Mouse (Mus musculus): ENCODE results near the gene Fermt3.
"Not testable (repeated sequence)": the region's sequence is repeated elsewhere in the genome, so short reads cannot be mapped to it uniquely, and the experiment has no call there.

Gene Fermt3

GRCm38 (mm10) chr19:7019191-7019590 is at the start of gene Fermt3:
TSS of gene Fermt3 (minus strand) at chr19:7019469.
- DNase-seq (ENCODE audit: low read depth, low spot score), result peak; percentile 47

- DNase-seq (ENCODE audit: low read depth, low spot score), result no peak
These were observed 48.9 kb upstream of the Fermt3 start for GRCm38 (mm10) chr19:7068136-7068535.

GRCm38 (mm10) chr19:7067344-7068050 is 48.2 kb upstream of the Fermt3 start:
- DNase-seq (ENCODE audit: low read depth, low spot score), result no peak

- no peak for DNase-seq (ENCODE audit: low read depth, low spot score)
These were observed 47.6 kb upstream of the Fermt3 start for GRCm38 (mm10) chr19:7066828-7067342.

- no peak for DNase-seq (ENCODE audit: low read depth, low spot score)
These were observed 47.0 kb upstream of the Fermt3 start for GRCm38 (mm10) chr19:7066034-7066827.

GRCm38 (mm10) chr19:7064571-7064970 is 45.3 kb upstream of the Fermt3 start:
- DNase-seq (ENCODE audit: low read depth, low spot score), result peak; percentile 72

GRCm38 (mm10) chr19:7062916-7063315 is 43.6 kb upstream of the Fermt3 start:
- DNase-seq (ENCODE audit: low read depth, low spot score), result no peak

GRCm38 (mm10) chr19:7062110-7062509 is 42.8 kb upstream of the Fermt3 start:
- no peak for DNase-seq (ENCODE audit: low read depth, low spot score)

GRCm38 (mm10) chr19:7058541-7058940 is 39.3 kb upstream of the Fermt3 start:
- DNase-seq (ENCODE audit: low read depth, low spot score), result no peak

- peak; percentile 92 for DNase-seq (ENCODE audit: low read depth, low spot score)
These were observed 38.5 kb upstream of the Fermt3 start for GRCm38 (mm10) chr19:7057722-7058207.

GRCm38 (mm10) chr19:7057126-7057721 is 38.0 kb upstream of the Fermt3 start:
- no peak for DNase-seq (ENCODE audit: low read depth, low spot score)

GRCm38 (mm10) chr19:7056248-7057087 is 37.2 kb upstream of the Fermt3 start, which contains the start of gene Macrod1:
TSS of gene Macrod1 (plus strand) at chr19:7056810.
- peak; percentile 93 for DNase-seq (ENCODE audit: low read depth, low spot score)

GRCm38 (mm10) chr19:7055173-7055572 is 35.9 kb upstream of the Fermt3 start:
- DNase-seq (ENCODE audit: low read depth, low spot score), result peak; percentile 67

GRCm38 (mm10) chr19:7054772-7055171 is 35.5 kb upstream of the Fermt3 start:
- peak; percentile 63 for DNase-seq (ENCODE audit: low read depth, low spot score)

- not testable (repeated sequence) for DNase-seq (ENCODE audit: low read depth, low spot score)
These were observed 34.1 kb upstream of the Fermt3 start for GRCm38 (mm10) chr19:7053382-7053781.

GRCm38 (mm10) chr19:7044706-7045105 is 25.4 kb upstream of the Fermt3 start:
- no peak for DNase-seq (ENCODE audit: low read depth, low spot score)

- DNase-seq (ENCODE audit: low read depth, low spot score), result no peak
These were observed 25.0 kb upstream of the Fermt3 start for GRCm38 (mm10) chr19:7044279-7044678.

- DNase-seq (ENCODE audit: low read depth, low spot score), result no peak
These were observed 21.9 kb upstream of the Fermt3 start for GRCm38 (mm10) chr19:7041171-7041570.

GRCm38 (mm10) chr19:7040637-7041130 is 21.4 kb upstream of the Fermt3 start:
- DNase-seq (ENCODE audit: low read depth, low spot score), result no peak

- DNase-seq (ENCODE audit: low read depth, low spot score), result peak; percentile 100
These were observed 20.8 kb upstream of the Fermt3 start, which contains the start of gene Stip1 for GRCm38 (mm10) chr19:7039841-7040636. TSS of gene Stip1 (minus strand) at chr19:7039967.

Measured in skeletal muscle tissue, adult 2 months (tissue).